Mouse (Mus musculus): ENCODE results near the gene Mitd1. TPM values are rescaled to one million over a fixed set of nuclear protein-coding genes. Genes with fewer than 3 reads are reported as not detected.

Gene Mitd1
- total and polyA plus RNA-seq, 3 experiments: 13.3 to 28.1 (median 19.9) TPM

DNA sequence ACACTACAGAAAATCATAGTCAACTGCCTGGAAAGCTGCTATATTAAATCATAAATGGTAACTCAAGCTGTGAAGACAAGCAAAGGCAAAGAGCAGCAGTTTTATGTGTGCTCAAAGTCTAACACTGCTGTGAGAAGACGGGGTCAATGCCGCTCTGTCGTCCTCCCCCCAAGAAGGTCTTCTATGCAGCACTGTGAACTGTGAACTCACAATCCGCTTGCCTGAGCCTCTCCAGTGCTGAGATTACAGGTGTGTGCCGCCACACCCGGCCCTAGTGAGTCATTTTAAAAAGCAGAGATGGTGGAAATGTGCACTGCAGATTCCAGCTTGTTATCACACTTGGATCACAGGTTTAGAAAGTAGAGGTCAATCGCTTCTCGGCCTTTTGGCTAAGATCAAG lies 43.3 kb downstream of the Mitd1 start:
- TF ChIP-seq HCFC1 (IDR thresholded peaks at IDR 0.05; ENCODE audit: low read depth, low read length): no peak
- no peak for TF ChIP-seq E2F4 (IDR thresholded peaks at IDR 0.05; ENCODE audit: insufficient replicate concordance, low read depth, low read length)
- TF ChIP-seq NELFE (IDR thresholded peaks at IDR 0.05; ENCODE audit: low read depth, low read length): no peak
- TF ChIP-seq MXI1 (IDR thresholded peaks at IDR 0.05; ENCODE audit: low read depth, low read length): no peak
- TF ChIP-seq JUN (IDR thresholded peaks at IDR 0.05; ENCODE audit: insufficient read depth, low read depth, low read length): no peak
- TF ChIP-seq USF2 (conservative IDR thresholded peaks at IDR 0.05; ENCODE audit: low read depth, low read length): no peak
- TF ChIP-seq NRF1 (IDR thresholded peaks at IDR 0.05; ENCODE audit: low read depth, low read length): no peak
- TF ChIP-seq ELF1 (IDR thresholded peaks at IDR 0.05; ENCODE audit: low read depth, low read length): no peak
- no peak for TF ChIP-seq GABPA (IDR thresholded peaks at IDR 0.05; ENCODE audit: insufficient replicate concordance, low read depth, low read length)
- no peak for TF ChIP-seq JUND (conservative IDR thresholded peaks at IDR 0.05; ENCODE audit: low read depth, low read length)
- no peak for TF ChIP-seq RCOR1 (conservative IDR thresholded peaks at IDR 0.05; ENCODE audit: low read depth, low read length)
- TF ChIP-seq SIN3A (IDR thresholded peaks at IDR 0.05; ENCODE audit: low read length): no peak
- no peak overlapping the region for H3K9ac ChIP-seq (ENCODE audit: insufficient read depth, low read depth)
- no peaks in the 10 kb centered on the region for H3K27me3 ChIP-seq (replicated peaks)
- dilution Hi-C loops (cut with MboI; ENCODE audit: extremely low pct_ligation_motif_present, extremely low pct_unique_long_range_greater_than_20kb, low sequenced_read_pairs): no loop called here
- no peak for DNase-seq (ENCODE audit: extremely low read depth)
- H3K4me3 ChIP-seq (replicated peaks in 1 of 3; ENCODE audit: low read depth in 2 of 3, low read length in 2 of 3, poor library complexity in 1 of 3): no peak overlapping the region
- in situ Hi-C loops (cut with MboI; ENCODE audit: low pct_ligation_motif_present, low pct_unique_long_range_greater_than_20kb, low sequenced_read_pairs): no loop called here
- H3K9me3 ChIP-seq (replicated peaks; ENCODE audit: low read length): no peaks in the 10 kb centered on the region
- H3K79me2 ChIP-seq (replicated peaks; ENCODE audit: control insufficient read depth, extremely low read depth, insufficient read depth, poor library complexity, severe bottlenecking): no peaks in the 10 kb centered on the region
- H3K4me2 ChIP-seq (ENCODE audit: insufficient read depth, low read depth, poor library complexity, severe bottlenecking): no peak overlapping the region
- no peaks in the 10 kb centered on the region for H3K4me1 ChIP-seq (ENCODE audit: control insufficient read depth in 1 of 2, insufficient read depth in 2 of 2)
- no peak overlapping the region for H3K27ac ChIP-seq (ENCODE audit: insufficient read depth, low read depth)
- no peaks in the 10 kb centered on the region for H3K36me3 ChIP-seq (replicated peaks in 1 of 2; ENCODE audit: control insufficient read depth in 1 of 2, insufficient read depth in 1 of 2, low read length in 1 of 2)

DNA sequence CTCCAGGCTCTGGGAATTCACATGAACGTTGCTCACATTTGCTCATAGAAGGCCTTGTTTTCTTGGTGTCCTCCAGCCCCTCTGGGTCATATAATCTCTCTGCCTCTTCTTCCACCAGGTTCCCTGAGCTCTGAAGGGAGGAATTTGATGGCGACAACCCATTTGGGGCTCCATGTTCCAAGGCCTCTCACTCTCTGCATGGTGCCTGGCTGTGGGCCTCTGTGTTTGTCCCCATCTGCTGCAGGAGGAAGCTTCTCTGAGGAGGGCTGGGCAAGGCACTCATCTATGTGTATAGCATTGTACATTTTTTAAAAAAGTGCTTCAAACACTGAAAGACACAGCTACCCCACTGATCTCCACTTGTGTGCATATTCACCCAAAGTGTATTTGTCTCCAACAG lies 58.5 kb downstream of the Mitd1 start:
- Histone ChIP-seq H3K9ac (ENCODE audit: insufficient read depth, low read depth) (no peak overlapping the region), H3K4me1 (ENCODE audit: control insufficient read depth in 1 of 2, insufficient read depth in 2 of 2) (peaks cover 0 to 6% of the 10 kb centered on the region in 2 experiments; a peak in 1 of 4 replicates), H3K9me3 (replicated peaks; ENCODE audit: low read length) (no peaks in the 10 kb centered on the region), H3K36me3 (replicated peaks in 1 of 2; ENCODE audit: control insufficient read depth in 1 of 2, insufficient read depth in 1 of 2, low read length in 1 of 2) (no peaks in the 10 kb centered on the region), H3K4me3 (replicated peaks in 1 of 3; ENCODE audit: low read depth in 2 of 3, low read length in 2 of 3, poor library complexity in 1 of 3) (no peak overlapping the region), H3K79me2 (replicated peaks; ENCODE audit: control insufficient read depth, extremely low read depth, insufficient read depth, poor library complexity, severe bottlenecking) (no peaks in the 10 kb centered on the region), H3K27ac (ENCODE audit: insufficient read depth, low read depth) (no peak overlapping the region), H3K27me3 (replicated peaks) (no peaks in the 10 kb centered on the region), H3K4me2 (ENCODE audit: insufficient read depth, low read depth, poor library complexity, severe bottlenecking) (no peak overlapping the region)
- dilution Hi-C loops (cut with MboI; ENCODE audit: extremely low pct_ligation_motif_present, extremely low pct_unique_long_range_greater_than_20kb, low sequenced_read_pairs): no loop called here
- no peak for DNase-seq (ENCODE audit: extremely low read depth)
- TF ChIP-seq MYC (IDR thresholded peaks at IDR 0.05; ENCODE audit: low read depth, low read length) (no peak), EP300 (IDR thresholded peaks at IDR 0.05; ENCODE audit: low read length) (no peak), ZNF384 (IDR thresholded peaks at IDR 0.05; ENCODE audit: low read depth, low read length) (no peak), ZMIZ1 (IDR thresholded peaks at IDR 0.05; ENCODE audit: low read depth, low read length) (no peak), PAX5 (IDR thresholded peaks at IDR 0.05; ENCODE audit: low read length) (no peak), E2F4 (IDR thresholded peaks at IDR 0.05; ENCODE audit: insufficient replicate concordance, low read depth, low read length) (no peak), ZKSCAN1 (IDR thresholded peaks at IDR 0.05; ENCODE audit: borderline replicate concordance, low read depth, low read length) (no peak), USF2 (conservative IDR thresholded peaks at IDR 0.05; ENCODE audit: low read depth, low read length) (no peak), MAZ (IDR thresholded peaks at IDR 0.05; ENCODE audit: low read depth, low read length) (no peak), NELFE (IDR thresholded peaks at IDR 0.05; ENCODE audit: low read depth, low read length) (no peak), TCF12 (IDR thresholded peaks at IDR 0.05; ENCODE audit: low read depth, low read length) (no peak), CHD2 (IDR thresholded peaks at IDR 0.05; ENCODE audit: low read length) (no peak), TBP (conservative IDR thresholded peaks at IDR 0.05; ENCODE audit: low read depth, low read length) (no peak), KAT2A (IDR thresholded peaks at IDR 0.05; ENCODE audit: insufficient replicate concordance, low read length) (no peak), POLR2A (IDR thresholded peaks at IDR 0.05; ENCODE audit: low read depth, low read length) (no peak), ETS1 (conservative IDR thresholded peaks at IDR 0.05; ENCODE audit: low read depth, low read length) (no peak), ELF1 (IDR thresholded peaks at IDR 0.05; ENCODE audit: low read depth, low read length) (no peak), RAD21 (IDR thresholded peaks at IDR 0.05; ENCODE audit: low read depth, low read length) (no peak), NRF1 (IDR thresholded peaks at IDR 0.05; ENCODE audit: low read depth, low read length) (no peak)
- in situ Hi-C loops (cut with MboI; ENCODE audit: low pct_ligation_motif_present, low pct_unique_long_range_greater_than_20kb, low sequenced_read_pairs): no loop called here
